Mouse (Mus musculus) heart, embryonic 15.5 days (tissue): ENCODE data around the gene Ldhal6b. TPM values are rescaled to one million over a fixed set of nuclear protein-coding genes. Genes with fewer than 3 reads are reported as not detected.

ENCODE experiments used
- ATAC-seq: fragments of 200-750 bp; cut with Nextera tagmentation; replicated peaks from 2 replicates; pipeline ENCODE4 v1.8.0; 2017; ENCODE audit warnings: low read depth, moderate TSS enrichment; ENCODE audit not compliant: insufficient number of reproducible peaks, insufficient read depth, low FRiP score
- H3K27ac ChIP-seq: fragments of 300-500 bp; sonication (generic); 2 replicates; pipeline ENCODE4 v1.5.1; 2015; ENCODE audit warnings: mild to moderate bottlenecking, inconsistent platforms
- H3K27me3 ChIP-seq: fragments of 300-500 bp; sonication (generic); 2 replicates; pipeline ENCODE4 v1.6.1; 2015; ENCODE audit warnings: inconsistent platforms
- H3K36me3 ChIP-seq: fragments of 300-500 bp; sonication (generic); 2 replicates; pipeline ENCODE4 v1.6.1; 2015; ENCODE audit warnings: mild to moderate bottlenecking, inconsistent platforms
- H3K4me1 ChIP-seq: fragments of 300-500 bp; sonication (generic); replicated peaks from 2 replicates; pipeline ENCODE4 v1.6.1; 2015; ENCODE audit warnings: inconsistent platforms
- H3K4me2 ChIP-seq: fragments of 300-500 bp; sonication (generic); 2 replicates; pipeline ENCODE4 v1.6.1; 2015; ENCODE audit warnings: inconsistent platforms, mild to moderate bottlenecking, moderate library complexity
- H3K4me3 ChIP-seq: fragments of 300-500 bp; sonication (generic); 2 replicates; pipeline ENCODE4 v1.5.1; 2015; ENCODE audit warnings: mild to moderate bottlenecking, inconsistent platforms
- H3K9ac ChIP-seq: fragments of 300-500 bp; sonication (generic); 2 replicates; pipeline ENCODE4 v1.6.1; 2015; ENCODE audit warnings: mild to moderate bottlenecking, inconsistent platforms
- H3K9me3 ChIP-seq: fragments of 300-500 bp; sonication (generic); replicated peaks from 2 replicates; pipeline ENCODE4 v1.6.1; 2016; ENCODE audit warnings: inconsistent platforms
- WGBS: fragments of 180-500 bp; shearing (Covaris S2); methylation state at CpG from one replicate; pipeline ENCODE4 v1.1.7; 2015; ENCODE audit warnings: mixed read lengths; 5-methylcytosine and 5-hydroxymethylcytosine counted together
- polyA plus RNA-seq: library from polyadenylated mRNA; unstranded; fragments of >200 nt; fragmentation: Nextera tagmentation; extraction: Ambion mirVana; gene quantifications from 2 replicates; pipeline ENCODE4 v1.2.1, GENCODE M21; 2015

The Ldhal6b gene
- polyA plus RNA-seq, 1 experiment from 2014 or later, result not detected

DNA sequence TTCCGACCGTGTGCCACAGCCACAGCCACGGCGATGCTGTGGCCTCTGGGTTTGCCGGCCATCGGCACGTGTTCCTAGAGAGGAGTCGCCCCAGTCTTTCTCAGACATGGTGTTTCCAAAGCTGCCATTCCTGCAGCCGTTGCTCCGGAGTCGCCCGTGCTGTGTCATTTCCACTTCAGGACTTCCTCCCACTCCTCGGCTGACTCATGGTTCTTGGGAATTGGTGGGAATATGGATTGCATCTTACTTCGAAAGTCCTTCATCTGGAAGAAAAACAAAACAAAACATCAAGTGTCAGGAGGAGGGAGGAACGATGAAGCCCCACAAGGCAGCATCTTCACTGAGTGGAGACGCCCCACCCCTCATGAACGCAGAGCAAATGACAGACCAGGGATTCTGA is 7.4 kb downstream of the Ldhal6b start:
- Histone ChIP-seq H3K9me3 (no peaks in the 10 kb centered on the region), H3K27ac (no peak overlapping the region), H3K4me3 (no peak overlapping the region), H3K9ac (no peak overlapping the region), H3K4me1 (peaks cover 7% of the 10 kb centered on the region), H3K36me3 (0 out of 2 replicates have a peak, but pooled peaks cover 9% of the 10 kb centered on the region), H3K4me2 (no peak overlapping the region), H3K27me3 (no peaks in the 10 kb centered on the region)
- ATAC-seq, result no peak
- 90% methylated on average over 17 of the region's 17 CpGs for WGBS

DNA sequence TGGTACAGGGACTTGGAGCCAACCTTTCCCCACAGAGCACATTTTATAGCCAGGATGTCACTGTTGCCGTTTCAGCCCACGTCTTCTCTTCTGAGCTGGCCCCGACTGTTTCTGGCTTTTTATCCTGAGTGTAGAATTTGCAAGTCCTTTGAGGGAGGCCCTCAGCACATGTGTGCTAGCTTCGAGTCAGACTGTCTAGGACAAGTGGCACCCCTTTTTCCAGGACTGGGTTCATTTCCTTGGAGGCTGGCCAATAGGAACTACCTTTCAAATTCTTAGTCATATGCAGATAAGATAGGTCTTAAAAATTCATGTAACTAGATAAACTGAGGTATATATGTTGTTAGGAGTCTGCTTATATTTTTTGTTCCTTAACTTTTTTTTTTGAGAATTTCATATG is 8.2 kb downstream of the Ldhal6b start:
- no peak overlapping the region for H3K27ac ChIP-seq
- H3K4me2 ChIP-seq, result no peak overlapping the region
- WGBS, result 72% methylated on average over 4 of the region's 4 CpGs
- no peaks in the 10 kb centered on the region for H3K27me3 ChIP-seq
- H3K36me3 ChIP-seq, result 0 out of 2 replicates have a peak, but pooled peaks cover 9% of the 10 kb centered on the region
- no peaks in the 10 kb centered on the region for H3K9me3 ChIP-seq
- H3K4me3 ChIP-seq, result no peak overlapping the region
- H3K9ac ChIP-seq, result no peak overlapping the region
- H3K4me1 ChIP-seq, result peaks cover 7% of the 10 kb centered on the region
- no peak for ATAC-seq

DNA sequence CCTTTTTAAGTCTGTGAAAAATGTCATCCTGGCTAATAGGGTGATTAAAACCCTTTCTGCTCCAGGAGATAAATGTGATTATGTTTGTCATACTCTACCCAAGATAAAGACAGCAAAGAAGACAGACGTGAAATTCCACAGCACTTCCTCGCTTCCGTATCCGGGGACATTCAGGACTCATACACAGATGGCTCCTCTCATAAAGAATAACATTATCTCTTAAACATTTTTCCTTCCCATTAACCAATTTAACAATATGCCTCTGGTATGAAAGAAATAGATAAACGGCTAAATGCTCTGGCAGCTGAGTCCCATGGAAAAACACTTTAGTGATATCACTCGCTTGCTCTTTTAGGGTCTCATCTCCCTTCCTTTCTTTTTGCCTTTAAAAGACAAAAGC is 11.5 kb downstream of the Ldhal6b start:
- ATAC-seq, result no peak
- H3K27me3 ChIP-seq, result peaks cover 18% of the 10 kb centered on the region
- WGBS, result 39% methylated on average over 6 of the region's 6 CpGs
- H3K36me3 ChIP-seq, result 0 out of 2 replicates have a peak, but pooled peaks cover 9% of the 10 kb centered on the region
- no peak overlapping the region for H3K9ac ChIP-seq
- H3K4me2 ChIP-seq, result no peak overlapping the region
- no peaks in the 10 kb centered on the region for H3K9me3 ChIP-seq
- no peak overlapping the region for H3K27ac ChIP-seq
- peaks cover 16% of the 10 kb centered on the region for H3K4me1 ChIP-seq
- no peak overlapping the region for H3K4me3 ChIP-seq

GRCm38 (mm10) chr17:5406566-5406965 is 12.0 kb downstream of the Ldhal6b start:
- 22% methylated on average over 10 of the region's 10 CpGs for WGBS
- Histone ChIP-seq H3K36me3 (0 out of 2 replicates have a peak, but pooled peaks cover 6% of the 10 kb centered on the region), H3K9ac (no peak overlapping the region), H3K27ac (no peak overlapping the region), H3K4me1 (peaks cover 20% of the 10 kb centered on the region), H3K4me3 (no peak overlapping the region), H3K9me3 (no peaks in the 10 kb centered on the region), H3K4me2 (peak overlapping the region; percentile 37; the same call in 1 of the 2 replicates), H3K27me3 (peaks cover 18% of the 10 kb centered on the region)
- ATAC-seq, result no peak

GRCm38 (mm10) chr17:5403885-5404284 is 14.7 kb downstream of the Ldhal6b start:
- Histone ChIP-seq H3K27me3 (peaks cover 18% of the 10 kb centered on the region), H3K4me3 (no peak overlapping the region), H3K36me3 (no peaks in the 10 kb centered on the region), H3K27ac (no peak overlapping the region), H3K9me3 (no peaks in the 10 kb centered on the region), H3K4me1 (peaks cover 20% of the 10 kb centered on the region), H3K4me2 (no peak overlapping the region), H3K9ac (no peak overlapping the region)
- WGBS, result 85% methylated on average over 6 of the region's 6 CpGs
- no peak for ATAC-seq

- Histone ChIP-seq H3K27ac (no peak overlapping the region), H3K4me2 (peak overlapping the region; percentile 53), H3K4me1 (peaks cover 22% of the 10 kb centered on the region), H3K27me3 (peaks cover 18% of the 10 kb centered on the region), H3K4me3 (no peak overlapping the region), H3K36me3 (no peaks in the 10 kb centered on the region), H3K9me3 (no peaks in the 10 kb centered on the region), H3K9ac (no peak overlapping the region)
- peak; percentile 68 for ATAC-seq
- 25% methylated on average over 8 of the region's 8 CpGs for WGBS
Measured at GRCm38 (mm10) chr17:5402624-5403023, 15.9 kb downstream of the Ldhal6b start.

DNA sequence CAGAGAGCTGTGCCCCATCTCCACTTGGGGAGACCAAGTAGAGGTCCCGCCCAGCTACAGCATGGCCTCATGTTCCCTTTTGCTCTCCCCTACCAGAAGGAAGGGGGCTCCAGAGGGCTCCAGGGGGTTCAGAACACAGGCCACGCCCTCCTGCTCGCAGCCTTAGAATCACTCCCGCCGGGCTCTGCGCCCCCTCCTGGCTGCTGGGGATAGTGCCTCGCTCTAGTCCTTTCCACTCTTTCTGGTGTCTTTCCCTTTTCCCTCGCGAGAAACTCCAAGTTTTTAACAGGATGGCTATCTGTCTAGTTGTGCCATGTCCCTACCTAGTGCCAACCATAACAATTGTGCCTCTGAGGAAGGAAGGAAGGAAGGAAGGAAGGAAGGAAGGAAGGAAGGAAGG is 16.5 kb downstream of the Ldhal6b start:
- Histone ChIP-seq H3K36me3 (no peaks in the 10 kb centered on the region), H3K4me3 (peak overlapping the region; percentile 18; the same call in 1 of the 2 replicates), H3K27me3 (peaks cover 18% of the 10 kb centered on the region), H3K4me2 (peak overlapping the region; percentile 53), H3K9ac (no peak overlapping the region), H3K27ac (no peak overlapping the region), H3K4me1 (peaks cover 23% of the 10 kb centered on the region), H3K9me3 (no peaks in the 10 kb centered on the region)
- WGBS, result 8% methylated on average over 9 of the region's 9 CpGs
- peak; percentile 61 for ATAC-seq

DNA sequence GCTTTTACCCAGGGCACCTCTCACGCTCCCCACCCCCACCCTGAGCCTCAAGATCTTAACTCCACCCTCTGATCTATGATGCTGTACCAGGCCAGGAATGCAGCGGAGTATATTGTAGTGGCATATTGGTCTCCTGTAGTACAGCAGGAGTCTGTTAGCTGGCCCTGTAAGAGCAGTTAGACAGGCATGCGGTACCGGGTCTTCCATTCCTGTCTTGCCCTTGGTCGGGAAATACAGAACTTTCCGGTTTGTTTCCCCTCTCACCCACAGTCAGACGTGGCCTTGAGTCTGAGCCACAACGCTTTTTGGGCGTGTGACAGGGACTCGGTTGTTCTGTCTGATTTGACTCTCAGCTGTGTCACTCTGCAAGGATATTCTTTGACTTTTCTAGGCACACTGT is 17.3 kb downstream of the Ldhal6b start:
- no peak for ATAC-seq
- peaks cover 19% of the 10 kb centered on the region for H3K4me1 ChIP-seq
- no peaks in the 10 kb centered on the region for H3K36me3 ChIP-seq
- no peak overlapping the region for H3K27ac ChIP-seq
- 82% methylated on average over 10 of the region's 10 CpGs for WGBS
- H3K4me3 ChIP-seq, result no peak overlapping the region
- no peak overlapping the region for H3K9ac ChIP-seq
- H3K9me3 ChIP-seq, result no peaks in the 10 kb centered on the region
- H3K27me3 ChIP-seq, result peaks cover 18% of the 10 kb centered on the region
- H3K4me2 ChIP-seq, result no peak overlapping the region

GRCm38 (mm10) chr17:5400435-5401090 is 18.0 kb downstream of the Ldhal6b start:
- 69% methylated on average over 14 of the region's 14 CpGs for WGBS
- Histone ChIP-seq H3K4me3 (no peak overlapping the region), H3K36me3 (no peaks in the 10 kb centered on the region), H3K9ac (no peak overlapping the region), H3K9me3 (no peaks in the 10 kb centered on the region), H3K27ac (no peak overlapping the region), H3K27me3 (peaks cover 18% of the 10 kb centered on the region), H3K4me1 (peaks cover 19% of the 10 kb centered on the region), H3K4me2 (no peak overlapping the region)
- ATAC-seq, result no peak

DNA sequence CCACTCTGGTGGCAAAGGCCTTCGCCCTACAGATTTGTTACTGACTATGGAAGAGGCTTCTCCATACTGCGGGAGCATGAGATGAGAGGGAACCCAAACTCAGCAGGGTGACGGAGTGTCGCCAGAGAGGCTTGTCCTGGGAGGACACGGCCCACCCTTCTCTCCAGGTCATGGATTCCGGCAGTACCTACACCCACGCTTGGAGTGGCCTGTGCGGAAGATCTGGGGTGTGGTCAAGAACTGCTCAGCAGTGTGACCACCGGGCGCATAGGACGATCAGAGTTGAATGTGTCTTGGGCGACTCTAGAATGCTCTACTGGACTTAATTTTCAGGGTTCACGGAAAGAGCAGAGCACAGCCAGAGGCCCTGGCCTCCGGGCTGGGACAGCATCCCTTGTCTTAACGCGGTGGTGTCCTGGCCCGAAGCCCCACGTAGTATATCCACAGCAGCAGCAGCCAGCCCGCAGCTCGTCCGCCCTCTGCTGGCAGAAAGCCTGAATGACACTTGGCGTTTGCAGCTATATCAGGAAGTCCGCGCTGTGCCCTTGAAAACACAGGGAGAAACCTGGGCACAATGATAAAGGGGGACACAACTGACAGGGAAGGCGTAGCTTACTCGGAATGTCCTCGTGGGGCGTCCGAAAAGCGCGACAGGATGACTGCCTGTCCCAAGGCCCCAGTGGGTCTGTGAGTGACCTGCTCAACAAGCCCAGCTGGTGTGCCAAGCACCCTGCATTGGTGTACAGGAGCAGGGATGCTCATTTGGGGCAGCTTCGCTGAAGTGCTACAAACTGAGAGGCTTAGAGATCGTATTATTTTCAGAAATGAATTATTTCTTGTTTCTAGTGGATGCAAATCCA is 21.2 kb downstream of the Ldhal6b start:
- H3K4me3 ChIP-seq, result no peak overlapping the region
- no peaks in the 10 kb centered on the region for H3K36me3 ChIP-seq
- H3K27me3 ChIP-seq, result no peaks in the 10 kb centered on the region
- 28% methylated on average over 33 of the region's 33 CpGs for WGBS
- H3K9ac ChIP-seq, result no peak overlapping the region; the same call in 1 of the 2 replicates
- no peaks in the 10 kb centered on the region for H3K9me3 ChIP-seq
- peak; percentile 38 for ATAC-seq
- no peak overlapping the region for H3K27ac ChIP-seq
- peaks cover 12% of the 10 kb centered on the region for H3K4me1 ChIP-seq
- peak overlapping the region; percentile 46 for H3K4me2 ChIP-seq

GRCm38 (mm10) chr17:5396213-5396612 is 22.4 kb downstream of the Ldhal6b start:
- H3K4me2 ChIP-seq, result no peak overlapping the region
- H3K9ac ChIP-seq, result no peak overlapping the region
- no peak overlapping the region for H3K27ac ChIP-seq
- ATAC-seq, result no peak
- no peaks in the 10 kb centered on the region for H3K9me3 ChIP-seq
- no peak overlapping the region for H3K4me3 ChIP-seq
- no peaks in the 10 kb centered on the region for H3K36me3 ChIP-seq
- peaks cover 6% of the 10 kb centered on the region for H3K4me1 ChIP-seq
- 77% methylated on average over 5 of the region's 5 CpGs for WGBS
- no peaks in the 10 kb centered on the region for H3K27me3 ChIP-seq
